Mouse (Mus musculus) cortical plate, adult 2 months (tissue): ENCODE results near the gene Plscr1. TPM values are rescaled to one million over a fixed set of nuclear protein-coding genes. Genes with fewer than 3 reads are reported as not detected.
A peak's percentile ranks its signal among the peaks of the same experiment; 100 is the strongest.

Experiments
- H3K27ac ChIP-seq: fragments of 200-500 bp; 2 replicates; pipeline ENCODE4 v1.5.1; 2012; ENCODE audit warnings: low read length, control low read depth, inconsistent platforms; ENCODE audit not compliant: insufficient read depth
- H3K4me1 ChIP-seq: fragments of 200-500 bp; 2 replicates; pipeline ENCODE4 v1.6.1; 2011; ENCODE audit warnings: low read length; ENCODE audit not compliant: control insufficient read depth, insufficient read depth
- H3K4me3 ChIP-seq: fragments of 200-500 bp; 2 replicates; pipeline ENCODE4 v1.5.1; 2011; ENCODE audit warnings: mild to moderate bottlenecking, low read length, control low read depth; ENCODE audit not compliant: insufficient read depth
- CTCF ChIP-seq: fragments of 200-500 bp; IDR thresholded peaks from 2 replicates; pipeline ENCODE4 v1.5.1; 2011; ENCODE audit warnings: mild to moderate bottlenecking, control low read depth, low read length; ENCODE audit not compliant: insufficient read depth; ENCODE audit errors: extremely low read depth
- POLR2A ChIP-seq: fragments of 200-500 bp; IDR thresholded peaks from 2 replicates; pipeline ENCODE4 v1.6.1; 2011; ENCODE audit warnings: mild to moderate bottlenecking, low read length, control low read depth; ENCODE audit not compliant: insufficient read depth; ENCODE audit errors: extremely low read depth
- polyA plus RNA-seq: library from polyadenylated mRNA; depleted of rRNA; stranded (reverse); fragments of >200 nt; gene quantifications from 2 replicates; pipeline ENCODE4 v1.2.3, GENCODE M21; 2012

Gene Plscr1
- polyA plus RNA-seq, 1 experiment = 2.6 TPM

DNA sequence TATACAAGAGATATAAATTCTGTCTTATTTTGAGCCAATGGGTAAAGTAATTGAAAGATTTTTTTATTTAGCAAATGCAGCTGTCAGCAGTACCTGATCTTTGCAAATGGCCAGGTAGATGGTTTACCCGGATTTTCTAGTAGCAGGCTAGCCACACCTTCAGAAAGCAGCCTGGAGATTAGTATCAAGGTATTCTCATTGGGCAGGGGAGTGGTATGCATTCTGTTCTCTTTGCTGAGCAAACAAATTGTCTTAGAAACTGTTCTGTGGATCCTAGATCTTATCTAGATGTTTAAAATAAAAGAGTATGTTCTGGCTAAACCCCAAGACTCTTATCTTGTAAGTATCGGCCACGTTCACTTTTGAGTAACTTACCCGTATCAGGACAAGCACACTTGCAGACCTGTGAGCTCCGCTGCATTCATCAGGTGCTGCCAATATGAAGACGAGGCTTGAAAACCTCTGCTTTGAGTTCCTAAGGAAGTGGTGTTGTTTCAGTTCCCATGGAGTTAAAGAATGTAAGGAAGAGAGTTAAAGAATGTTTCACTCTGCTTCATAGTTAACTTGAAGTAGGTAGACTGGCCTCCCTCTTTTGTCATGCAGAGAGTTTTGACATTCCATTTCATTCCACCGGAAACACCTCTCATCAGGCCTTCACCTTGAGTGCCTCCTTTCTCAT lies 11.1 kb downstream of the Plscr1 start:
- Histone ChIP-seq H3K4me3 (no peak overlapping the region), H3K27ac (no peak overlapping the region), H3K4me1 (no peaks in the 10 kb centered on the region)
- no peak for TF ChIP-seq CTCF
- TF ChIP-seq POLR2A = no peak

GRCm38 (mm10) chr9:92265719-92266118 lies 16.2 kb downstream of the Plscr1 start:
- no peaks in the 10 kb centered on the region for H3K4me1 ChIP-seq
- H3K27ac ChIP-seq = no peak overlapping the region
- no peak for TF ChIP-seq POLR2A
- TF ChIP-seq CTCF = no peak
- H3K4me3 ChIP-seq = no peak overlapping the region

- no peak overlapping the region for H3K4me3 ChIP-seq
- H3K27ac ChIP-seq = no peak overlapping the region
- TF ChIP-seq CTCF (no peak), POLR2A (no peak)
Measured at GRCm38 (mm10) chr9:92266558-92267171, 17.1 kb downstream of the Plscr1 start.

GRCm38 (mm10) chr9:92267732-92268131 lies 18.2 kb downstream of the Plscr1 start:
- TF ChIP-seq CTCF = no peak
- TF ChIP-seq POLR2A = no peak
- H3K4me3 ChIP-seq = no peak overlapping the region
- no peak overlapping the region for H3K27ac ChIP-seq
- no peaks in the 10 kb centered on the region for H3K4me1 ChIP-seq

More at GRCm38 (mm10) chr9:92266558-92267171, 17.1 kb downstream of the Plscr1 start:
- H3K4me1 ChIP-seq = no peaks in the 10 kb centered on the region

DNA sequence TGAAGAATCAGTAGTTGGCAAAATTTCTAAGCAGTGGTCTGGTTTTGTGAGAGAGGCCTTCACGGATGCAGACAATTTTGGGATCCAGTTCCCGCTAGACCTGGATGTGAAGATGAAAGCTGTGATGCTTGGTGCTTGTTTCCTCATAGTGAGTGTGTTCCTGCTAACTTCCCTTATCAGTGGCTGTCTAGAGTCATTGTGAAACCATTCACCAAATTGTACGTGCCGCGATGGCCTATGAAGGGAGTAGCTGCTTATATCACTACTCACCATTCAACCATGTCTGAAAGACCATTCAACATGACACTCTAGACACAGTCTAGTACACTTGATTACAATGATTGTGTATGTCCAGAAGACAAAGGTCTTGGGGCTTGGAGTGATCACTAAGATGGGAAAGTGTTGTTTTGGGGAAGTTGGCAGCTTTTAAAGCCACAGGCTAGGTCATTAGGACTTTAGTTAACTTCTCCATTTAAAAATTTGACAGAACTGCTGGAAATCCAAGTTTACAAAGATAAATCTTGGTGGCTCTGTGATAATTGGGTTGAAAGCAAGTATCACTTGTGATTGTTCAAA lies 20.4 kb downstream of the Plscr1 start:
- Histone ChIP-seq H3K4me1 (no peaks in the 10 kb centered on the region), H3K27ac (no peak overlapping the region)

GRCm38 (mm10) chr9:92270927-92271326 lies 21.4 kb downstream of the Plscr1 start:
- no peak overlapping the region for H3K4me3 ChIP-seq
- no peak overlapping the region for H3K27ac ChIP-seq
- TF ChIP-seq POLR2A = no peak
- no peaks in the 10 kb centered on the region for H3K4me1 ChIP-seq

More for the DNA sequence above, 20.4 kb downstream of the Plscr1 start:
- TF ChIP-seq CTCF = no peak
- TF ChIP-seq POLR2A = no peak
- H3K4me3 ChIP-seq = no peak overlapping the region

GRCm38 (mm10) chr9:92272650-92273049 lies 23.1 kb downstream of the Plscr1 start:
- H3K27ac ChIP-seq = peak overlapping the region; percentile 46; the same call in 1 of the 2 replicates
- no peak overlapping the region for H3K4me3 ChIP-seq
- H3K4me1 ChIP-seq = no peaks in the 10 kb centered on the region
- TF ChIP-seq POLR2A (no peak), CTCF (no peak)

DNA sequence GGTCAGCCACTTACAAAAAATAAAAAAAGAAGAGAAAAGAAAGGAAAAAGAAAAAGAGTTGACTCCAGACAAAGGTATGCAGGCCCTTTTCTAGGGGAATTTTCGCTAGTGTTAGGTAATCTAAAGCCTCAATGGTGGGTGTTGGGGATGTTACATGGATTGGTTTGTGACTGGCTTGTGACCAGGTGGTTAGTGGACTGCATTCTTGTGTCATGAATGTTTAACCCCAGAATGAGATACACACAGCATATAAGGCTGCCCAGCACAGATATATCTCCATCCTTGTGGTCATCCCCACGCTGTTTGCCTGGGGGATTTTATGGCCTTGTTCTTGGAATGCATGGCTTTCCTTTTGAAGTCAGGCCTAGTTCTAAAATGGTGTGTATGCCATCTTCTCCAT lies 23.7 kb downstream of the Plscr1 start:
- TF ChIP-seq CTCF (no peak), POLR2A (no peak)
- Histone ChIP-seq H3K4me1 (no peaks in the 10 kb centered on the region), H3K27ac (no peak overlapping the region), H3K4me3 (no peak overlapping the region)

DNA sequence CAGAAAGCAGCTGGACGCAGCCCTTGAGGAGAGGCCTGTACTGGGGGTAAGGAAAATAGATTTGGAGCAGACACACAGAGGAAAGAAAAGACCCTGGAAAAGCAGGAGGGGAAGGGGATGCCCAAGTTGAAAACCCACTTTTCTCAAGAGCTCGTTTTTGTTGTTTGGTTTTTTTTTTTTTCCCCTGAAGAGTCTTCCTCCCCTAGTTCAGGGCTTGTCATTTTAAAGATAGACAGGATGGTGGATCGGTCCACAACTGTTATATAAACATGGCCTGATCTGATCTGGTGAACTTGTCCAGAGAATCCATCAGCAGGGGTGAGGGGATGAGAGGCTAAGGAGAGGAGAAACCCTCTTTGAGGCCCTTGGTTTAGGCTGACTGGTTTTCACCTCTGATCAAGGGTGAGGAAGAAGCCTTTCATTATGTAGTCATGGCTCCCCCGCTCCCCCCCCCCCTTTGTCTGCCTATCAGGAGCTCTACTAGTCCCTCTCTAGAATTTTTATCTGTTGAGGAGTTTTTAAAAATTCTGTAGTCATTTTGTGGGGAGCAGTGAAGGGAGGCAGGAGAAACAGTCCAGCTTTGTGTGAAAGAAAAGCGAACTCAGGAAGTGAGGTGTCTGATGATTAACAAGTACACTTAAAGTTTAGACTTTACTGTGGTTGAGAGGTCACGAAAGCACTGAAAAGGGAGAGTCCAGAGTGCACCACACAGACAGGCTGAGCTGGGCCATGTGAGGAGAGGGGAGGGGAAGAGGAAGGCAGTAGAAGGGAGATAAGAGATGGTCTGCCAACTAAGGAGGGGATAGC lies 24.6 kb downstream of the Plscr1 start:
- no peaks in the 10 kb centered on the region for H3K4me1 ChIP-seq
- no peak for TF ChIP-seq CTCF
- no peak for TF ChIP-seq POLR2A
- H3K4me3 ChIP-seq = no peak overlapping the region
- no peak overlapping the region for H3K27ac ChIP-seq
